Mouse (Mus musculus): Measurements from ENCODE around the gene Zfyve9.

Gene Zfyve9

GRCm38 (mm10) chr4:108618586-108618985 is 162.0 kb downstream of the Zfyve9 start:
- DNase-seq (ENCODE audit: low spot score in 2 of 2): no peak

GRCm38 (mm10) chr4:108610935-108611334 is 169.7 kb downstream of the Zfyve9 start:
- no peak for DNase-seq (ENCODE audit: low spot score in 2 of 2)

- DNase-seq (ENCODE audit: low spot score in 2 of 2): no peak
Measured at GRCm38 (mm10) chr4:108608651-108609050, 171.9 kb downstream of the Zfyve9 start.

- no peak for DNase-seq (ENCODE audit: low spot score in 2 of 2)
Measured at GRCm38 (mm10) chr4:108601870-108602269, 178.7 kb downstream of the Zfyve9 start.

- DNase-seq (ENCODE audit: low spot score in 2 of 2): no peak
Measured at GRCm38 (mm10) chr4:108598306-108598705, 182.3 kb downstream of the Zfyve9 start.

GRCm38 (mm10) chr4:108595785-108596184 is 184.8 kb downstream of the Zfyve9 start:
- no peak for DNase-seq (ENCODE audit: low spot score in 2 of 2)

- DNase-seq (ENCODE audit: low spot score in 2 of 2): no peak
Measured at GRCm38 (mm10) chr4:108593376-108593775, 187.2 kb downstream of the Zfyve9 start.

All from urinary bladder, postnatal 36 days (tissue).